Mouse (Mus musculus): ENCODE measurements at regions not wholly inside any gene's neighbourhood (a gene's known extent, or its start where the extent isn't known, plus 50 kb on each side); places are given as distances from the start of the nearest gene placed in this dataset.

DNA sequence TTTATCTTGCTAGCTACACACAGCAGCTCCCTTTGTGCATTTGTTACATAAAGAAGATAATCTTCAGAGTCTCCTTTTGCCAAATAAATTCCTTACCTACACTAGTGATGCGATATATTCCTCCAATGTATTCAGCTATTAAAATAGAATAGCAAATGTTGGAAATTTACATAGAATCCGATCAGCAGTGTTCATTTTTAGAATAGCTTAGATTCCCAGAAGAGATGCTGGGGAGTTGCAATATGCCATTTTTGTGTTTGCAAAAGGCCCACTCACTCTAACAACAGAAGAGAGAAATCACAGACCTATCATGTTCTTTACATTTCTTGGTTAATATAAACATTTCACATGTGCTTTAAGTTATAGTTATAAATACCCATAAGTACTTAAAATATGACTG, 454.2 kb downstream of the Kcnj3 start:
- Histone ChIP-seq H3K27me3 (ENCODE audit: control insufficient read depth, insufficient read depth, insufficient read length) (no peaks in the 10 kb centered on the region), H3K4me3 (ENCODE audit: insufficient read depth, poor library complexity, severe bottlenecking) (no peak overlapping the region), H3K79me3 (ENCODE audit: low read depth) (no peaks in the 10 kb centered on the region), H3ac (ENCODE audit: control insufficient read depth, insufficient read length, low read depth) (no peak overlapping the region), H3K79me2 (ENCODE audit: control insufficient read depth, insufficient read depth) (no peaks in the 10 kb centered on the region), H3K36me3 (ENCODE audit: control insufficient read depth, insufficient read depth) (no peaks in the 10 kb centered on the region)
- TF ChIP-seq MYOG (IDR thresholded peaks at IDR 0.05; ENCODE audit: control insufficient read depth, extremely low read depth, insufficient read length) (no peak), MAX (IDR thresholded peaks at IDR 0.05) (no peak), MYOD1 (IDR thresholded peaks at IDR 0.05; ENCODE audit: control insufficient read depth, insufficient read length, low read depth) (no peak), CTCF (IDR thresholded peaks at IDR 0.05; ENCODE audit: control insufficient read depth, insufficient read depth, insufficient read length) (no peak), USF1 (IDR thresholded peaks at IDR 0.05; ENCODE audit: low read depth) (no peak), CEBPB (IDR thresholded peaks at IDR 0.05; ENCODE audit: low read depth) (no peak)

DNA sequence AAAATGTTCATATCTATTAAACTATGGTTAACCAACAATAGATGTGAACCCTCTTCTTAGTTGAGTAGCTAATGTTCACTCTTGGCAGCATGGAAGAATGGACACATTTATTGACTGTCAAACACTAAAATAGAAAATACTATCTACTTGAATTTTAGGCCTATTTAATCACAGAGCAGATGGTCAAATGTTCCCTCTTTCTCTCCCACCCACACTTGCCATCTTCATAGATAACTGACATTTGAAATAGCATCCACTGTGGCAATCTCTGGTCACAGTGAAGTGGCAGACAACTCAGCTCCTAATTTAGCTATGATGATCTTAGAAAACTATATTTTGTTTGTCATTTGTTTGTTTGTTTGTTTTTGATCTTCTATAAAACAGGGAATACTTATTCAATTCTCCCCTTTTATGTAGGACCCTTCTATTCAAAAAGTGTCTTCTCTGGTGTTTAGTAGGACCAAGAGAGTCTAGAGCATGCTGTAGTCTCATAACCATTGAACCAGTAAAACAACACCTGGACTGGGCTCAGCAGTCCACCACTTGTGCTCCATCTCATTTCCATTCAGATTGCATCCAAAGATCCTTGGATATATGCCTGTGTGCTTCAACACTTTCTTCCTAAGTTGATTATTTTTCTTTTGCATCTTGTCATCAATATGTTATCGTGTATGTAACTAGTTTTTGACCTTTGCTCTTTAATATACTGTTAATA, 457.2 kb downstream of the Kcnj3 start:
- TF ChIP-seq USF1 (IDR thresholded peaks at IDR 0.05; ENCODE audit: low read depth) (no peak), MYOG (IDR thresholded peaks at IDR 0.05; ENCODE audit: control insufficient read depth, extremely low read depth, insufficient read length) (no peak), CEBPB (IDR thresholded peaks at IDR 0.05; ENCODE audit: low read depth) (no peak)
- Histone ChIP-seq H3K36me3 (ENCODE audit: control insufficient read depth, insufficient read depth) (no peaks in the 10 kb centered on the region), H3K79me3 (ENCODE audit: low read depth) (no peaks in the 10 kb centered on the region), H3K4me3 (ENCODE audit: insufficient read depth, poor library complexity, severe bottlenecking) (no peak overlapping the region), H3K79me2 (ENCODE audit: control insufficient read depth, insufficient read depth) (no peaks in the 10 kb centered on the region), H3ac (ENCODE audit: control insufficient read depth, insufficient read length, low read depth) (no peak overlapping the region), H3K27me3 (ENCODE audit: control insufficient read depth, insufficient read depth, insufficient read length) (no peaks in the 10 kb centered on the region)

DNA sequence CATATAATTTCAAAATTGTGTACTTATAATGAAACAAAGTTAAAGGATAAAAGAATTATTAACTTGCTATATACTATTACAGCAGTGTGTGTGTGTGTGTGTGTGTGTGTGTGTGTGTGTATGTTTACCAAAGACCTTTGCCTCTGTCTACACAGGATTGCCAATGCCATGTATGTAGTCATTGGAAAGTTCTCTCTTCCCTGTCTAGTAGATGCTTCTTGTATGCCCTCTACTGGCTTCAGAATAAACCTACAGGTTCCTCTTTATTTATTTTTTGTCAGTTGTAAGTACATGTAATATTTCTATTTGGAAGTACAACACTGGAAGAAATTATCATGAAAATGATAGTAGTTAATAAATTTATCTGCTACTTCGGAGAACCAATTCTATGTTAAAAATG, 484.5 kb downstream of the Kcnj3 start:
- H3K79me2 ChIP-seq (ENCODE audit: control insufficient read depth, insufficient read depth), result no peaks in the 10 kb centered on the region

More for the DNA sequence above, 484.5 kb downstream of the Kcnj3 start:
- Histone ChIP-seq H3ac (ENCODE audit: control insufficient read depth, insufficient read length, low read depth) (no peak overlapping the region), H3K36me3 (ENCODE audit: control insufficient read depth, insufficient read depth) (no peaks in the 10 kb centered on the region), H3K4me3 (ENCODE audit: insufficient read depth, poor library complexity, severe bottlenecking) (no peak overlapping the region), H3K27me3 (ENCODE audit: control insufficient read depth, insufficient read depth, insufficient read length) (no peaks in the 10 kb centered on the region), H3K79me3 (ENCODE audit: low read depth) (no peaks in the 10 kb centered on the region)
- TF ChIP-seq CTCF (IDR thresholded peaks at IDR 0.05; ENCODE audit: control insufficient read depth, insufficient read depth, insufficient read length) (no peak), MYOG (IDR thresholded peaks at IDR 0.05; ENCODE audit: control insufficient read depth, extremely low read depth, insufficient read length) (no peak), MAX (IDR thresholded peaks at IDR 0.05) (no peak), MYOD1 (IDR thresholded peaks at IDR 0.05; ENCODE audit: control insufficient read depth, insufficient read length, low read depth) (no peak), USF1 (IDR thresholded peaks at IDR 0.05; ENCODE audit: low read depth) (no peak), FOSL1 (IDR thresholded peaks at IDR 0.05; ENCODE audit: insufficient read depth, low read length, poor library complexity, severe bottlenecking) (no peak), CEBPB (IDR thresholded peaks at IDR 0.05; ENCODE audit: low read depth) (no peak)

All from C2C12 (cell line).